Mouse (Mus musculus): ENCODE data around the gene Pnmal2.

DNA sequence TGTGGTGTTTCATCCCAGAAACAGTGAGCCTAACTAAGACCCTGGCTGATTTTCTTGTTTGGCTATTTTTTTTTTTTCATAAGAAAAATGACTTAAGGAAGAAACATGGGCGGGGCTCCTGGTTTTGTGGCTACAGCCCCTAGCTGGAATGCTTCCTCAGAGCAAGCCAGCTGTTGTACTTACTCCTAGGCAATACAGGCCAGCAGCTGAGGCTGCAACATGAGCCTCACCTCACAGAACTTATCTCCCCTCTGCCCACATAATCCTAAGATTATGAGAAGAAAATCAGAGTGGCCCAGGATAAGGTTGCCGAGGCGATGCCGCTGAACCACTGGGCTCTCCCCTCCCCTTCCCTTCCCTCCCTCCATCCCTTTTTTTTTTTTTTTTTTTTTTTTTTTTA, 11.2 kb downstream of the Pnmal2 start:
- no peak for TF ChIP-seq CTCF (IDR thresholded peaks at IDR 0.05; ENCODE audit: borderline replicate concordance, control insufficient read depth, extremely low read depth, insufficient read depth, low read length, poor library complexity)
- TF ChIP-seq POLR2A (IDR thresholded peaks at IDR 0.05; ENCODE audit: control insufficient read depth, extremely low read depth, insufficient read depth, low read length, poor library complexity) = no peak
